Mouse (Mus musculus) liver, embryonic 12.5 days (tissue): Measurements from ENCODE around the gene Pla2g3. TPM values are rescaled to one million over a fixed set of nuclear protein-coding genes. Genes with fewer than 3 reads are reported as not detected.

ENCODE experiments used
- ATAC-seq: fragments of 200-750 bp; cut with Nextera tagmentation; 2 replicates; pipeline ENCODE4 v1.8.0; 2017; ENCODE audit warnings: moderate number of reproducible peaks, mild to moderate bottlenecking, moderate library complexity
- H3K27ac ChIP-seq: fragments of 300-500 bp; sonication (generic); 2 replicates; pipeline ENCODE4 v1.5.1; 2016; ENCODE audit warnings: mild to moderate bottlenecking
- H3K27me3 ChIP-seq: fragments of 300-500 bp; sonication (generic); replicated peaks from 2 replicates; pipeline ENCODE4 v1.6.1; 2016; ENCODE audit warnings: mild to moderate bottlenecking, moderate library complexity
- H3K36me3 ChIP-seq: fragments of 300-500 bp; sonication (generic); 2 replicates; pipeline ENCODE4 v1.6.1; 2016; ENCODE audit warnings: mild to moderate bottlenecking, moderate library complexity
- H3K4me1 ChIP-seq: fragments of 300-500 bp; sonication (generic); 2 replicates; pipeline ENCODE4 v1.6.1; 2016
- H3K4me2 ChIP-seq: fragments of 300-500 bp; sonication (generic); 2 replicates; pipeline ENCODE4 v1.6.1; 2016; ENCODE audit warnings: mild to moderate bottlenecking, moderate library complexity
- H3K4me3 ChIP-seq: fragments of 300-500 bp; sonication (generic); 2 replicates; pipeline ENCODE4 v1.5.1; 2016; ENCODE audit warnings: mild to moderate bottlenecking, moderate library complexity
- H3K9ac ChIP-seq: fragments of 300-500 bp; sonication (generic); 2 replicates; pipeline ENCODE4 v1.6.1; 2016; ENCODE audit warnings: mild to moderate bottlenecking, moderate library complexity
- H3K9me3 ChIP-seq: fragments of 300-500 bp; sonication (generic); replicated peaks from 2 replicates; pipeline ENCODE4 v1.6.1; 2016; ENCODE audit warnings: mild to moderate bottlenecking, moderate library complexity
- WGBS: fragments of 180-500 bp; shearing (Covaris S2); methylation state at CpG from one replicate; pipeline ENCODE4 v1.1.7; 2016; ENCODE audit not compliant: insufficient replicate concordance; 5-methylcytosine and 5-hydroxymethylcytosine counted together
- polyA plus RNA-seq: library from polyadenylated mRNA; unstranded; fragments of >200 nt; fragmentation: Nextera tagmentation; extraction: Ambion mirVana; gene quantifications from 2 replicates; pipeline ENCODE4 v1.2.1, GENCODE M21; 2016

The Pla2g3 gene
- polyA plus RNA-seq, 1 experiment from 2014 or later: 0.06 TPM

DNA sequence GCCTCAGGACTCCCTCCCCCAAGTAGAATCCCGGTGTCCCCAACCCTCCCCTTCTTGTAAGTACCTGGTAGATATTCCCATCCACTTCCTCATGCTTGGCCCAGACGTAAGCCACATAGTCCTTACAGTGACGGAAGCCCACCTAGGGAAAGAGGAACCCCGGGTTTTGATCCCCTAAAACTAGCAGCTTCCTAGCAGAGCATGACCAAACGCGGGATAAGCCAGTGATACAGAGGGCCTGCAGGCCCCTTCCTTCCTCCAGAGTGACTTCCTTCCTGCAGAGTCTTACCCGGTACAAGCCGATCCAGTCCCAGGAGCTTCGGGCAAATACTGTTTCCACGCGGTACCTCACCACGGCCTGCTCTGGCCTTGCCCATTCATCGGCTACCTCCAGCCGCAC, 7.4 kb downstream of the Pla2g3 start:
- Histone ChIP-seq H3K9me3 (no peaks in the 10 kb centered on the region), H3K4me3 (no peak overlapping the region), H3K4me1 (0 out of 2 replicates have a peak, but pooled peaks cover 4% of the 10 kb centered on the region), H3K36me3 (no peaks in the 10 kb centered on the region), H3K4me2 (no peak overlapping the region), H3K27me3 (no peaks in the 10 kb centered on the region), H3K27ac (no peak overlapping the region), H3K9ac (no peak overlapping the region)
- WGBS: 52% methylated on average over 13 of the region's 14 CpGs
- no peak for ATAC-seq

GRCm38 (mm10) chr11:3496756-3497155, 8.7 kb downstream of the Pla2g3 start:
- H3K9me3 ChIP-seq: no peaks in the 10 kb centered on the region
- H3K27ac ChIP-seq: no peak overlapping the region
- 0 out of 2 replicates have a peak, but pooled peaks cover 4% of the 10 kb centered on the region for H3K4me1 ChIP-seq
- no peaks in the 10 kb centered on the region for H3K36me3 ChIP-seq
- WGBS: 65% methylated on average over 5 of the region's 5 CpGs
- H3K27me3 ChIP-seq: peaks cover 11% of the 10 kb centered on the region; the same call in 1 of the 2 replicates
- no peak overlapping the region for H3K4me3 ChIP-seq
- ATAC-seq: no peak
- H3K9ac ChIP-seq: no peak overlapping the region
- no peak overlapping the region for H3K4me2 ChIP-seq

DNA sequence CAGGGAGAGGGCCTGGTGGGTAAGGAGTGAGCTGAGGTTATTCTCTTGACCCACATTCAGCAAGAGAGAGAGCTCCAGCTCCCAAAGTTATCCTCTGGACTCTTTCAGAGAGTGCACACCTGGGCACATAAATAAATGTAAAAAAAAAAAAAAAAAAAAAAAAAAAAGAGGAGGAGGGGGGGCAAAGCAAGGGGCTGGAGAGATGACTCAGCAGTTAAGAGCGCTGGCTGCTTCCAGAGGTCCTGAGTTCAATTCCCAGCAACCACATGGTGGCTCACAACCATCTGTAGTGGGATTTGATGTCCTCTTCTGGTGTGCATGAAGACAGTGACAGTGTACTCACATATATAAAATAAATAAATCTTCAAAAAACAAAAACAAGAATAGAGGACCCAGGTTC, 9.2 kb downstream of the Pla2g3 start:
- Histone ChIP-seq H3K4me3 (no peak overlapping the region), H3K9me3 (no peaks in the 10 kb centered on the region), H3K9ac (no peak overlapping the region), H3K27ac (no peak overlapping the region), H3K27me3 (peaks cover 17% of the 10 kb centered on the region; the same call in 1 of the 2 replicates), H3K4me1 (0 out of 2 replicates have a peak, but pooled peaks cover under 1% of the 10 kb centered on the region), H3K4me2 (no peak overlapping the region), H3K36me3 (no peaks in the 10 kb centered on the region)
- no peak for ATAC-seq
- 71% methylated on average over 1 of the region's 1 CpGs for WGBS

DNA sequence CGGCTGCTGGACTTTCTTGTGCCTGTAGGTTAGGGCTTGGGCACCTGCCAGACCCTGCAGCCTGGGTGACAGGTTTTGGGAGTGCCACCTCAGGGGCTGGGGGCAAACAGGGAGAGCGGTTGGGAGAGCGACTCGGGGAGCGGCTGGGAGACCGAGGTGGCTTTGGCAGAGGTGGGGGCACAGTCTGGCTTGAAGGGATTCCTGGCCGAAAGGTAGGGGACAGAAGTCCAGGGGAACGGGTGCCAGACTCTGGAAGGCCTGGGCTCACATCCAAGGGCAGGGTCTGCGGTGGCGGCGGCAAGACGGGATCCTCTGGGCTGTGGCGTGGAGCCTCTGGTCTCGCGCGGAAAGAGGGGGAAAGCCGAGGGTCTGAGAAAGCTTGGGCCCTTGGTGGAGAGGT, 14.0 kb downstream of the Pla2g3 start:
- no peaks in the 10 kb centered on the region for H3K9me3 ChIP-seq

DNA sequence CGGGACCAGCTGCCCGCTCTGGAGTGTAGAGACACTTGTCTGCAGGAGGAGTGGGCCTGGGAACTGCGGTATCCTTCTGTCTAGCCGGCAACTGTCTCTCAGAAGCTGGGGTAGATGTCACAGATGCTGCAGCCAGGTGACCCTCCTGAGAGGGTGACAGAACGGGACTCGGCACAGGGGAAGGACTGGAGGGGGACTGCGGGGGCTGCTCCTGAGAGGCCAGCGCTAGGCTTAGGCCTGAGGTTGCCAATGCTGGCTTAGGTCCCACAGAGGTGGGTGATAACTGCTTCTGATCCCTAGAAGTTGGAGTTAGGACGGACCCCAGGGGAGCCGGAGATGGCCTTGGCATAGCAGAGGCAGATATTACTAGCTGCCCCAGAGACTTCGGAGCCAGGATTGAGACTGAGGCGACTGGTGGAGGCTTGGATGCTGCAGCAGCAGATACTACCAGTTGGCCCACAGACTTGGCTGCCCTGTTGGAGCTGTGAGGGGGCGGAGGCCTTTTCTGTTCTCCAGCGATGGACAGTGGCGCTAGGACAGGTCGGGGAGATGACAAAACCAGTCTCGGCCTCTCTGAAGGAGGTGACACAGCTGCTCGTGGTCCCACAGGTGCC, 14.5 kb downstream of the Pla2g3 start:
- Histone ChIP-seq H3K4me1 (no peaks in the 10 kb centered on the region), H3K9me3 (no peaks in the 10 kb centered on the region), H3K27me3 (peaks cover 50% of the 10 kb centered on the region), H3K9ac (no peak overlapping the region), H3K4me2 (no peak overlapping the region), H3K4me3 (no peak overlapping the region), H3K36me3 (no peaks in the 10 kb centered on the region), H3K27ac (no peak overlapping the region)
- ATAC-seq: no peak
- 68% methylated on average over 18 of the region's 18 CpGs for WGBS

More for the DNA sequence above, 14.0 kb downstream of the Pla2g3 start:
- no peaks in the 10 kb centered on the region for H3K4me1 ChIP-seq
- peaks cover 48% of the 10 kb centered on the region for H3K27me3 ChIP-seq
- H3K36me3 ChIP-seq: no peaks in the 10 kb centered on the region
- no peak overlapping the region for H3K4me3 ChIP-seq
- H3K9ac ChIP-seq: no peak overlapping the region
- H3K27ac ChIP-seq: no peak overlapping the region
- no peak for ATAC-seq
- WGBS: 57% methylated on average over 17 of the region's 17 CpGs
- H3K4me2 ChIP-seq: no peak overlapping the region

- WGBS: 49% methylated on average over 11 of the region's 11 CpGs
- no peaks in the 10 kb centered on the region for H3K36me3 ChIP-seq
- H3K9ac ChIP-seq: no peak overlapping the region
- no peak overlapping the region for H3K27ac ChIP-seq
- no peak overlapping the region for H3K4me3 ChIP-seq
- no peaks in the 10 kb centered on the region for H3K9me3 ChIP-seq
- no peak for ATAC-seq
- H3K4me1 ChIP-seq: peaks cover 7% of the 10 kb centered on the region; the same call in 1 of the 2 replicates
- no peak overlapping the region for H3K4me2 ChIP-seq
- peaks cover 50% of the 10 kb centered on the region for H3K27me3 ChIP-seq
These were observed 15.9 kb downstream of the Pla2g3 start for GRCm38 (mm10) chr11:3503755-3504693.

- WGBS: 9% methylated on average over 7 of the region's 7 CpGs
- Histone ChIP-seq H3K4me1 (peaks cover 24% of the 10 kb centered on the region), H3K9me3 (no peaks in the 10 kb centered on the region), H3K36me3 (no peaks in the 10 kb centered on the region), H3K4me2 (peak overlapping the region; percentile 0; the same call in 1 of the 2 replicates), H3K4me3 (no peak overlapping the region), H3K27me3 (peaks cover 25% of the 10 kb centered on the region; the same call in 1 of the 2 replicates), H3K9ac (no peak overlapping the region), H3K27ac (no peak overlapping the region)
- ATAC-seq: no peak
These were observed 20.1 kb downstream of the Pla2g3 start for GRCm38 (mm10) chr11:3508226-3508625.

- Histone ChIP-seq H3K27me3 (peaks cover 20% of the 10 kb centered on the region; the same call in 1 of the 2 replicates), H3K4me2 (no peak overlapping the region), H3K36me3 (no peaks in the 10 kb centered on the region), H3K4me1 (peaks cover 28% of the 10 kb centered on the region), H3K9ac (no peak overlapping the region), H3K27ac (no peak overlapping the region), H3K4me3 (no peak overlapping the region), H3K9me3 (no peaks in the 10 kb centered on the region)
- 52% methylated on average over 8 of the region's 8 CpGs for WGBS
- no peak for ATAC-seq
These were observed 21.3 kb downstream of the Pla2g3 start for GRCm38 (mm10) chr11:3509181-3510085.

- H3K27ac ChIP-seq: no peak overlapping the region
- ATAC-seq: no peak
These were observed 22.2 kb downstream of the Pla2g3 start for GRCm38 (mm10) chr11:3510321-3510720.

DNA sequence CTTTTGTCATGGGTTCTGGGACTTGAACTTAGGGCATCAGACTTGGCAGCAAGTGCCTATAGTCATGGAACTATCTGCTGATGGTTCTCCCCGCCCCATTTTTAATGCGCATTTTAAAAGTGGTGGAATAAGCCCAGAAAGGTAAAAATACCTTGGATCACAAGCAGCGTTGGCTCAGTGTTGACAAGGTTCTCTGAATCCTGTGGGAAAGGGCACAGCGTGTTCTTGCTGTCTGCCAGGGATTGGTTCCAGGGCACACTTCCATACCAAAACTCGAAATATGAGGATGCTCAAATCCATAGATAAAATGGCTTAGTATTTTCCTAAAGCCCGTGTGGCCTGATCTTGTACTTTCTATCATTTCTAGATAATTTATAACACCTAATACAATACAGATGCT, 25.2 kb downstream of the Pla2g3 start:
- Histone ChIP-seq H3K36me3 (no peaks in the 10 kb centered on the region), H3K4me3 (no peak overlapping the region), H3K27me3 (peaks cover 38% of the 10 kb centered on the region), H3K9me3 (no peaks in the 10 kb centered on the region), H3K4me2 (no peak overlapping the region), H3K27ac (no peak overlapping the region), H3K9ac (no peak overlapping the region), H3K4me1 (peaks cover 51% of the 10 kb centered on the region)
- 79% methylated on average over 6 of the region's 6 CpGs for WGBS
- ATAC-seq: no peak

More at GRCm38 (mm10) chr11:3510321-3510720, 22.2 kb downstream of the Pla2g3 start:
- 0 out of 2 replicates have a peak overlapping the region, but pooled peaks have one; percentile 7 for H3K4me2 ChIP-seq
- peaks cover 22% of the 10 kb centered on the region for H3K27me3 ChIP-seq
- no peak overlapping the region for H3K4me3 ChIP-seq
- no peak overlapping the region for H3K9ac ChIP-seq
- H3K9me3 ChIP-seq: no peaks in the 10 kb centered on the region
- WGBS: 13% methylated on average over 2 of the region's 2 CpGs
- peaks cover 36% of the 10 kb centered on the region for H3K4me1 ChIP-seq
- H3K36me3 ChIP-seq: no peaks in the 10 kb centered on the region

DNA sequence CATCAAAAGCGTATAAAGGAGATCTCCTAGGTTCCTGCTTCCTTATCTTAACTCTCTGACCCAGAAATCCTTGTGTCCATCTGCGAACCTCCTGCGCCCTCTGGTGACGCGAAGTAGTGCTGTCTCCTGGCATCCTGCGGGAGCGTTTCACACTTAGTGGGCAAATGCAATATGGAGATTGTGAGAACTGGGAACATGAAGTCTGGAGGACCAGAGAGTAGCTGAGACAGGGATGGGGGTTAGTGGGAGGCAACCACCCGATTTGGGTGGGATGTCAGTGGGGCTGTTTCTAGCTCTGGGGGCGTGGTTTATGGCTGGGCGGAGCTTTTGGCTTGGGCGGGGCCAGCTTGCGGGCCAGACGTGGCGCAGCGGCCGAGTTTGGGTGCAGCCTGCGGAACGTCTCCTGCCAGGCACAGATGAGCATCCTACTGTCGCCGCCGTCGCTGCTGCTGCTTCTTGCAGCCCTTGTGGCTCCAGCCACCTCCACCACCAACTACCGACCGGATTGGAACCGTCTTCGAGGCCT, 26.5 kb downstream of the Pla2g3 start, which contains the start of gene Selenom:
TSS of gene Selenom (plus strand) at position 156 of the 526 bp plus-strand sequence.
- no peaks in the 10 kb centered on the region for H3K9me3 ChIP-seq
- H3K27me3 ChIP-seq: peaks cover 51% of the 10 kb centered on the region
- under 1% methylated on average over 26 of the region's 26 CpGs for WGBS
- peak within 1 kb of the TSS; percentile 79 for H3K4me2 ChIP-seq
- H3K4me1 ChIP-seq: peaks cover 47% of the 10 kb centered on the region
- no peaks in the 10 kb centered on the region for H3K36me3 ChIP-seq
- no peak within 1 kb of the TSS for H3K27ac ChIP-seq
- peak; percentile 74 for ATAC-seq
- H3K9ac ChIP-seq: peak within 1 kb of the TSS; percentile 46
- H3K4me3 ChIP-seq: peak within 1 kb of the TSS; percentile 56
